Mouse (Mus musculus): ENCODE measurements around the gene Cabin1.
A peak's percentile ranks its signal among the peaks of the same experiment; 100 is the strongest.

Gene Cabin1

GRCm38 (mm10) chr10:75666451-75667030 is 97.6 kb downstream of the Cabin1 start:
- no peak for DNase-seq (ENCODE audit: low spot score)

GRCm38 (mm10) chr10:75664673-75665270 is 99.4 kb downstream of the Cabin1 start:
- no peak for DNase-seq (ENCODE audit: low spot score)

GRCm38 (mm10) chr10:75662575-75662974 is 101.6 kb downstream of the Cabin1 start:
- DNase-seq (ENCODE audit: low spot score), result no peak

GRCm38 (mm10) chr10:75661876-75662275 is 102.3 kb downstream of the Cabin1 start:
- no peak for DNase-seq (ENCODE audit: low spot score)

- DNase-seq (ENCODE audit: low spot score), result no peak
Observed at GRCm38 (mm10) chr10:75661381-75661780, 102.8 kb downstream of the Cabin1 start.

GRCm38 (mm10) chr10:75657772-75658171 is 106.4 kb downstream of the Cabin1 start:
- DNase-seq (ENCODE audit: low spot score), result no peak

- no peak for DNase-seq (ENCODE audit: low spot score)
Observed at GRCm38 (mm10) chr10:75657165-75657564, 107.0 kb downstream of the Cabin1 start.

- DNase-seq (ENCODE audit: low spot score), result no peak
Observed at GRCm38 (mm10) chr10:75654053-75654452, 110.1 kb downstream of the Cabin1 start.

- no peak for DNase-seq (ENCODE audit: low spot score)
Observed at GRCm38 (mm10) chr10:75651381-75652068, 112.6 kb downstream of the Cabin1 start.

GRCm38 (mm10) chr10:75650306-75650902 is 113.7 kb downstream of the Cabin1 start:
- no peak for DNase-seq (ENCODE audit: low spot score)

- DNase-seq (ENCODE audit: low spot score), result no peak
Observed at GRCm38 (mm10) chr10:75649406-75649995, 114.6 kb downstream of the Cabin1 start.

GRCm38 (mm10) chr10:75649001-75649400 is 115.1 kb downstream of the Cabin1 start:
- DNase-seq (ENCODE audit: low spot score), result no peak

- DNase-seq (ENCODE audit: low spot score), result no peak
Observed at GRCm38 (mm10) chr10:75648091-75648490, 116.0 kb downstream of the Cabin1 start.

GRCm38 (mm10) chr10:75647362-75647761 is 116.8 kb downstream of the Cabin1 start:
- peak; percentile 64 for DNase-seq (ENCODE audit: low spot score)

GRCm38 (mm10) chr10:75646406-75646805 is 117.7 kb downstream of the Cabin1 start:
- no peak for DNase-seq (ENCODE audit: low spot score)

- DNase-seq (ENCODE audit: low spot score), result no peak
Observed at GRCm38 (mm10) chr10:75645616-75646015, 118.5 kb downstream of the Cabin1 start.

GRCm38 (mm10) chr10:75643741-75644343 is 120.3 kb downstream of the Cabin1 start, which contains the start of gene Susd2:
TSS of gene Susd2 (minus strand) at chr10:75644008.
- peak; percentile 41 for DNase-seq (ENCODE audit: low spot score)

GRCm38 (mm10) chr10:75642891-75643290 is 121.2 kb downstream of the Cabin1 start:
- DNase-seq (ENCODE audit: low spot score), result no peak

GRCm38 (mm10) chr10:75642436-75642835 is 121.7 kb downstream of the Cabin1 start:
- DNase-seq (ENCODE audit: low spot score), result no peak

GRCm38 (mm10) chr10:75641721-75642222 is 122.4 kb downstream of the Cabin1 start:
- no peak for DNase-seq (ENCODE audit: low spot score)

GRCm38 (mm10) chr10:75637711-75638110 is 126.4 kb downstream of the Cabin1 start:
- DNase-seq (ENCODE audit: low spot score), result no peak

Data from testis, postnatal 14 days (tissue).